Mouse (Mus musculus) G1E-ER4 (cell line): ENCODE measurements around the gene Ppp4r1. TPM values are rescaled to one million over a fixed set of nuclear protein-coding genes. Genes with fewer than 3 reads are reported as not detected.

Experiments used
- GATA1 ChIP-seq: IDR thresholded peaks from one replicate; pipeline ENCODE4 v1.8.0; 2012; ENCODE audit warnings: low read length, inconsistent platforms
- polyA plus RNA-seq: library from polyadenylated mRNA; stranded (reverse); fragments of >175 nt; gene quantifications from 2 replicates; pipeline ENCODE4 v1.2.3, GENCODE M21; 2012

Gene Ppp4r1
- polyA plus RNA-seq, 1 experiment, result 13.7 TPM

DNA sequence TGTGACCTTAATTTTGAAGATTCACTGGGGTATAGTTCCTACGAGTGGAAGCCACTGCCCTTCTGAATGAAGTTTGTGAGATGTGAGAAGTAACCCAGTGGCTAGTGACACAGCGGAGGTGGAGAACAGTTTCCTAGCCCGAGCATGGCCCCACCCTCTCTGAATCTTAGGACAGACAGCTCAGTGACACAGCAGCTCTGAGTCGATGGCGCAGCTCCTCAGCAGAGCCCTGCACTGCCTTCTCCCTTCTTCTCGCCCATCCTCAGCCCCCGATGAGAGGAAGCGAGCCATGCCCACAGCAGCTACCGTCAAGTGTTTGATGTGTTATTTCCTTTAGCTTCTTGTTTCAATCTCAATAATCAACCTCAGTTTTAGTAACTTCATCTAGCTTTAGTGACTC lies 43.9 kb downstream of the Ppp4r1 start:
- TF ChIP-seq GATA1, result no peak

DNA sequence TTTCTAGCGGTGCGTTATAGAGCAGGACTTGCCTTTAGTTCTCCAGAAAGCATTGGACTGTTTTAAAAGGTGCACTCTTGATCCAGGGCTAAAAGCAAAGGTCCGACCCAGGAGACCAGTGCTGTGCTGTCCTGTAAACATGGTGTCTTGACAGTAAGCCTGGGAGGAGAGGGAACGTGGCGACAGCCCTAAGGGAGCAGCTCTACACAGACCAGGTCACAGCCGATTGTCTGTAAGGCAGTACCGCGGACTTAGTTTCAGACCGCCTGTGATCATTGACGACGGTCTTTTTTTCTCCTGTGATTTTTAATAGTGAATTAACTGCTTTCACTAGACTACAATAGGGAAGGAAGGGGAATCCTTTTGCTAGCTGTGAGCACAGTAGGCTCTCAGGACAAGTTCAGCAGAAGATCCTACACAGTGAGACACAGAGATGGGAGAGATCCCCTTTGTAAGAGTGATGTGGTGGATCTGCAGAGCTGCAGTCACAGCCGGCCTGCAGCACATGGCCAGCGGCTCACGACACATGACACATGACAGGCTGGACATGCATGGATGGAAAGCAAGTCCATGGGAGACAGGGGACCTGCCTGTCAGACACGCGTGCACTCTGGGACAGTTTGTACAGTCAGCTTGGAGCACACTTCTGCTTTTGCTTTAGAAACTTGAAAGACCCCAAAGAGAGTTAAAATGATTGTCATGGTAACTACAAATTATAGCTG lies 44.9 kb downstream of the Ppp4r1 start:
- no peak for TF ChIP-seq GATA1

DNA sequence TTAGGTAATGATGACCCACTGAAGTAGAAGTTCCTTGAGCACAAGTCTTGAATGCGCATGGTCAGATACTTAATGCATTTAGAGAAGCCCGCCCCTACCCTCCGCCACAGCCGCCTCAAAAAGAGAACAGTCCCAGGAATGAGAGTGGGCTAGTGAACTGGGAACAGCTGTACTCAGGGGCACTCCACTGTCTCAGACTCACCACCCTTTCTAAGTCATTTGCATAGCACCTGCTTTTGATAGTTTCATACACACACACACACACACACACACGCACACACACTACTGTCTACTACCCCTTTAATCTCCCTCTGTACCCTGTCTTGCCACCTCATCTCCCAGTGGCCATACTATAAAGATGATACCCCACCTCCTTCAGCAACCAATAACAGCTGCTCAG lies 45.5 kb downstream of the Ppp4r1 start:
- TF ChIP-seq GATA1, result no peak

GRCm38 (mm10) chr17:65828951-65829350 lies 46.6 kb downstream of the Ppp4r1 start:
- no peak for TF ChIP-seq GATA1

- no peak for TF ChIP-seq GATA1
These were observed 48.0 kb downstream of the Ppp4r1 start for GRCm38 (mm10) chr17:65830216-65830863.

DNA sequence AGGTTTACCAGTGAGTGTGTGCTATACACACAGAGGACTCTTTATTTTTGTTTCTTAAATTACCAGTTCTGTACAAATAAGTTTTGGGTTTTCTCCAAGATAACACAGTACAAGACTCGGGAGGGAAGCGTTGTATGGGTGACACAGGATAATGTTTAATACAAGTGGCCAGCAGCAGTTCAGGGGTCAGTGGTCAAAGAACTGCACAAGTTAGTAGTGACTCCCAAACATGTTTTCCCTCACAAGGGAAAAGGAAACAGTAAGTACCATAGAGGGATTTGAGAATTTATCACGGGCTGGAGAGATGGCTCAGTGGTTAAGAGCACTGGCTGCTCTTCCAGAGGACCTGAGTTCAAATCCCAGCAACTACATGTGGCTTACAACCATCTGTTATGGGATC lies 51.5 kb downstream of the Ppp4r1 start:
- no peak for TF ChIP-seq GATA1

- TF ChIP-seq GATA1, result no peak
These were observed 54.4 kb downstream of the Ppp4r1 start for GRCm38 (mm10) chr17:65836746-65837145.

DNA sequence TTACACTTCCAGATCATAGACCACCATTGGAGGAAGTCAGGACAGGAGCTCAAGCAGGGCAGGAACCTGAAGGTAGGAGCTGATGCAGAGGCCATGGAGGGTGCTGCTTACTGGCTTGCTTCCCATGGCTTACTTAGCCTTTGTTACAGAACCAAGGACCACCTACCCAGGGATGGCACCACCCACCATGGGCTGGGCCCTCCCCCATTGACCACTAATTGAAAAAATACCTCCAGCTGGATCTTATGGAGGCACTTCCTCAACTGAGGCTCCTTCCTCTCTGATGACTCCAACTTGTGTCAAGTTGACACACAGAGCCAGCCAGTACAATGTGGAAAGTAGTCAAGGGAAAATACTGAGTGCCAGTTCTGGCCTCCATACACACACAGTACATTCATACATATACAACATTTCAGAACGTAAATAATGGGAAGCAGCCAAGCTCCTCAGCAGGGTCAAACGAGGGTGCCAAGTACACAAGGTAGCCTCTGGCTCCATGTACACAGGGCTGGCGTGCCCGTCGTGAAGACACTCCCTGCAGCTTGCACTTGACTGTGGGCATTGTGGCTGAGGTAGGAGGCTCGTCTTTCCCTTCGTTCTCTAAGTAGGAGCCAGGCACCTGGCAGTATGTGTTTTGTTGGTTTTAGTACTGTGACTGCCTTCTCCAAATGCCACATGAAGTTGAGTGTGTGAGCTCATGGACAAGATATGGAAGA lies 57.3 kb downstream of the Ppp4r1 start:
- no peak for TF ChIP-seq GATA1

- TF ChIP-seq GATA1, result no peak
These were observed 60.5 kb downstream of the Ppp4r1 start for GRCm38 (mm10) chr17:65842669-65843381.

DNA sequence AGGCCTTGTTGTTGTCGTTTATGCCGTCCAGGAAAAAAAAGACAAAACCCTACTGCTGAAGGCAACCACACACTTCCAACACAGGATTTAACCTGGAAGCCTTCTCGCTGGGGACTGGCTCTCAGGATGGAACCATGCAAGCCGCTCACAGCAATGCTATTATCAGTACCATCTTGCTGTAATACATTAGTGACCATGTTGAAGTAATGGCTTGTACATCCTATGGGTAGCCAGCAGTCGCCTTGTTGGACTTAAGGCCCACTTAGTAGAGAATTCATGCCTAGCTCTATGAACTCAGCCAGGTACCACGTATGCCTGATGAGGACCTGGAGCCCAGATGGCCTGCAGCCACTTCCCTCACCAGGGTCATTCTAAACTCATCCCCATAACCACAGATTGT lies 63.0 kb downstream of the Ppp4r1 start:
- no peak for TF ChIP-seq GATA1

GRCm38 (mm10) chr17:65847694-65848449 lies 65.5 kb downstream of the Ppp4r1 start:
- TF ChIP-seq GATA1, result no peak

GRCm38 (mm10) chr17:65850487-65850886 lies 68.1 kb downstream of the Ppp4r1 start:
- TF ChIP-seq GATA1, result no peak

DNA sequence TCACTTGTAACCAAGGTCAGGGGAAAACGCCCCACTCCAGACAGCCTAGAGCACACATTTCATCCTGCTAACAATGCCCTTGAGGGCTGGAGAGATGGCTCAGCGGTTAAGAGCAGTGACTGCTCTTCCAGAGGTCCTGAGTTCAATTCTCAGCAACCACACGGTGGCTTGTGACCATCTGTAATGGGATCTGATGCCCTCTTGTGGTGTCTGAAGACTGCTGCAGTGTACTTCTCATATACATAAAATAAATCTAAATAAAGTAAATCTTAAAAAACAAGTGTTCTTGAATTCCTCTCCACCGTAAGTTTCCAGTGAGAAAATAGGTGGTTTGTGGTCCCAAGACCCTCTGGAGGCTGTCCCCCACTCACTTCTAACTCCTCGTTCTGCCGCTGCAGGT lies 69.4 kb downstream of the Ppp4r1 start:
- TF ChIP-seq GATA1, result no peak

- no peak for TF ChIP-seq GATA1
These were observed 71.0 kb downstream of the Ppp4r1 start for GRCm38 (mm10) chr17:65853326-65853725.

DNA sequence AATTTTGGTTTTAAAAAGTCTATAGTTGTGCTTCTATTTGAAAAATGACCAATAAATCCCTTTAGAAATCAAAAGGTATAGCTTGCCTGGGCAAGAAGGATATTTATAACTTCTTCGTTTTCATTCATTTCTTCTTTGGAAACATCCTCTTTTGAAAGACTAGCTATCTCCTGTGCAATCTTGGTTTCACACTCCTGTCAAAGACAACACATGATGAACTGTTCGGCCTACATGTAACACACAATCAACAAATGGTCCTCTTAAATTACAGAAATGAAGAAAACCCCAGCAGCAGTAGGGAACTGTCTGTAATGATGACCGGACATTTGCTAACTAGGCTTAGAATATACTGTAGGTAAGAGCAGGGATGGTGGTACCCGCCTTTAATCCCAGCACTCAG lies 71.6 kb downstream of the Ppp4r1 start:
- TF ChIP-seq GATA1, result no peak
